Mouse (Mus musculus): ENCODE data around the gene Thsd7a. TPM values are rescaled to one million over a fixed set of nuclear protein-coding genes. Genes with fewer than 3 reads are reported as not detected.

Thsd7a gene
- polyA plus RNA-seq, 1 experiment from 2014 or later, result 2.7 TPM

DNA sequence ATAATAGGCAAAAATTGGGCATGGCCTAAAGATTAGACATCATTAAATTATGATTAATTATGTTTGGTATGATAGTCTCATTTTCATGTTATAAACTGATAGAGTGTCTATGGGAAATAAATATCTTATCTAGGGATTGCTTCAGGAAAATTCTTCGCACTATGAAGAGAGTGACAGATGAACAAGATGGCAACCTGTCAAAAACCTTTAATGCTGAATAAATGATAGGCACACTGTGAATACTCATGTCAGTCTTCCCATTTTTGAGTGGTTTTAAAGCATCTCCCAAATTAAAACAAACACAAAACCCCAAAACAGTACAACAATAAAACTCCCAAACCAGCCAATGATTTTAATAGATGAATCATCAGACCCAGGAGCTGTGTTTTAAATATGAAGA, 362.5 kb downstream of the Thsd7a start:
- POLR2A ChIA-PET, result no interaction called here
- ATAC-seq, result no peak
- DNase-seq (ENCODE audit: low read depth, low spot score), result no peak
- no peaks in the 10 kb centered on the region for H3K27me3 ChIP-seq
- in situ Hi-C loops (cut with MboI; ENCODE audit: low pct_unique_long_range_greater_than_20kb), result no loop called here
- CTCF ChIA-PET, result no interaction called here
- TF ChIP-seq CTCF (IDR thresholded peaks at IDR 0.05), result no peak

- ATAC-seq (no peak), DNase-seq (ENCODE audit: low read depth, low spot score) (no peak)
- in situ Hi-C loops (cut with MboI; ENCODE audit: low pct_unique_long_range_greater_than_20kb), result no loop called here
- POLR2A ChIA-PET, result interaction anchor here (0.7 kb wide), 1 partner anchor 636 kb away, joined by 3 read pairs; no protein-coding TSS in a partner anchor
- no peak for TF ChIP-seq CTCF (IDR thresholded peaks at IDR 0.05)
- no peaks in the 10 kb centered on the region for H3K27me3 ChIP-seq
- CTCF ChIA-PET, result no interaction called here
Observed at GRCm38 (mm10) chr6:12385591-12385990, 363.6 kb downstream of the Thsd7a start.

DNA sequence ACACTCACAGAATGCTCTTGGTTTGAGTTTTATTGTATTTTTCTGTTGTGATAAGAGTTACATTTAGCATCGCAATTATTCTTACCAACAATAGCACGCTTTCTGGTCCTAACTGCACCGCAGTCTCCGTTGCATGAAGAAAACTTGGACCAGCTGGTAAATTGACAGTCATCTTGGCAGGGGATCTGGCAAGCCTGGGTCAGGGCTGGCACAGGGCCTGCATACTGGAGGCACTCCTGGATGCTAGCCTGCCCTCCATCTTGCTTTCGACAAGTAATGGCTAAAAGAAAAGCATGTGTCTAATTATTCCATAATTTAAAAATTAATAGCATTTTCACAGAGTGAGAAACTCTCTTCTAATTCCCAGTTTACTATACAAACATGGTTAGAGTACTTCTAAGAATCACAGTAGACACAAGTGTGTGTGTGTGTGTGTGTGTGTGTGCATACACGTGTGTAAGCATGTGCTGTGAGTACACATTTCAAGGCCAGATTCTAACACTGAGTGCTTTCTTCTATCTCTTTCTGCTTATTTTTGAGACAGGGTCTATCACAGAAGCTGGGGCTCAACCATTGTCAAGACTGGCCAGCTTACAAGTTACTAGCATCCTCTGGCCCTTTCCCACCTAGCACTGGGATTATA, 368.0 kb downstream of the Thsd7a start:
- in situ Hi-C loops (cut with MboI; ENCODE audit: low pct_unique_long_range_greater_than_20kb), result no loop called here
- ChIA-PET POLR2A (no interaction called here), CTCF (no interaction called here)
- H3K27me3 ChIP-seq, result no peaks in the 10 kb centered on the region
- ATAC-seq (no peak), DNase-seq (ENCODE audit: low read depth, low spot score) (no peak)
- TF ChIP-seq CTCF (IDR thresholded peaks at IDR 0.05), result no peak

- TF ChIP-seq CTCF (IDR thresholded peaks at IDR 0.05), result no peak
- CTCF ChIA-PET, result no interaction called here
- in situ Hi-C loops (cut with MboI; ENCODE audit: low pct_unique_long_range_greater_than_20kb), result no loop called here
- no peak for DNase-seq (ENCODE audit: low read depth, low spot score)
- no peak for ATAC-seq
- no peaks in the 10 kb centered on the region for H3K27me3 ChIP-seq
- POLR2A ChIA-PET, result no interaction called here
Observed at GRCm38 (mm10) chr6:12380717-12381116, 368.5 kb downstream of the Thsd7a start.

- no peaks in the 10 kb centered on the region for H3K27me3 ChIP-seq
- in situ Hi-C loops (cut with MboI; ENCODE audit: low pct_unique_long_range_greater_than_20kb), result loop anchor here (10.0 kb wide), 1 partner anchor 676 kb away; no protein-coding TSS in a partner anchor
- ATAC-seq, result no peak
- no peak for DNase-seq (ENCODE audit: low read depth, low spot score)
- no peak for TF ChIP-seq CTCF (IDR thresholded peaks at IDR 0.05)
- ChIA-PET CTCF (interaction anchor here (1.1 kb wide), 1 partner anchor 890 kb away, joined by 3 read pairs; no protein-coding TSS in a partner anchor), POLR2A (no interaction called here)
Observed at GRCm38 (mm10) chr6:12358737-12359136, 390.5 kb downstream of the Thsd7a start.

DNA sequence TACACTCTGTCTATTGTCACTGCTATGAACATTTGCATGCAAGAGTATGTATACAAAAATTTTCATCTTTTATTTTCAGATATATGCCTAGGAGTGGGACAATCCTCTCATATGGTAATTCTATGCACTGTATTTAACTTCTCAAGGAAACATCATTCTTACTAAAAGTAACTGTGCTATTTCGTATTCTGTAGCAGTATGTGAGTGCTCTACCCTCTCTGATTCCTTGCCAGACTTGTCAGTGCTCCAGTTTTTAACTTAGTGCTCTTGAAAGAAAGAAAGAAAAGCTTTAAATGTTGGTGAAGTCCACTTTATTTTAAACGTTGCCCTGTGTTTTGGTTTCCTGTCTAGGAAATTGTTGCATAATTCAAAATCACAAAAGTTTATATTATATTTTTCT, 395.6 kb downstream of the Thsd7a start:
- in situ Hi-C loops (cut with MboI; ENCODE audit: low pct_unique_long_range_greater_than_20kb), result loop anchor here (5.0 to 10.0 kb wide), 2 partner anchors 681 to 799 kb away; no protein-coding TSS in a partner anchor
- DNase-seq (ENCODE audit: low read depth, low spot score), result no peak
- CTCF ChIA-PET, result no interaction called here
- H3K27me3 ChIP-seq, result no peaks in the 10 kb centered on the region
- POLR2A ChIA-PET, result no interaction called here
- TF ChIP-seq CTCF (IDR thresholded peaks at IDR 0.05), result no peak
- no peak for ATAC-seq

DNA sequence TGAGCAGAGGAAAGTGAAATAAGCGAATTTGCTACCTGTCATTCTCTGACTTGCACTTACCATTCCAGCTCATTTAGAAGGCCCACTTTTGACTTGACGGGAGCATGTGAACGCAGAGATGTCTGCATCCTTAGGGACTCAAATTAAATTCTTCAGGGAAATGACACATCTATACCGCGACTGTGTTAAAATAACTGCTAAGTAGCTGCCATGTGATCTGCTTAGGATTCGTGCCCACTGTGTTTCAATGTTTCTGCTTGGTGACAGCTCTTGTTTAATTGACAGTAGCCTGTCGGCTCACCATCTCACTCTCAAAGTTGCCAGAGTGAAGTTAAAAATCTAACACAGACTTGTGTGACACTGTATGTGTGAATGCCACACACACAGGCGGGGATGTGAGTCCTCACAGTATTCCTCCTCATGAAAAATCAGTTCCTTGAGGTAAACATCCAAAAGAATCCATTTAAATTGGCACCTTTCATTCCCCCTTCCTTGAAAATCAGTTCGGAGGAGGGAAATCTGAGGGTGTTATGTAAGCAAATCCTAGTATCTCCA, 397.0 kb downstream of the Thsd7a start:
- in situ Hi-C loops (cut with MboI; ENCODE audit: low pct_unique_long_range_greater_than_20kb), result loop anchor here (5.0 to 10.0 kb wide), 2 partner anchors 683 to 800 kb away; no protein-coding TSS in a partner anchor

DNA sequence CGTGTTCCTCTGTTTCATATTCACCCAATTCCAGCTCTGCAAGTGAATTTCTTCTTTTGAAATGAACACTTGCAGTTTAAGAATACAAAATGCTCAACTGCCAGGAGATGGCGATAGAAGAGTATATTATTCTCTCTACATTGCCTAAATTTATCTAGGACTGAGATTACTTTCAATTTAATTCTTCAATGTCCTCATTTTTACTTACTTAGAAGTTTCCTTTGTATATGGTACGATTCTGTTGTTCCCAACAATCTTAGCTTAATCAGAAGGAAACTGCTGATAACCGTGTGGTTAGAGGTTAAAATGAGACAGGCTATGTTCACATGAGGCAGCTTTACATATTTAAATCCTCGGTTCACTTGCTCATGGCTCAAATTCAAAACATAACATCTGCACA, 398.5 kb downstream of the Thsd7a start:
- ChIA-PET POLR2A (interaction anchor here (1.1 kb wide), 1 partner anchor 722 kb away, joined by 3 read pairs; no protein-coding TSS in a partner anchor), CTCF (interaction anchor here (1.6 kb wide), 1 partner anchor 680 kb away, joined by 7 read pairs; no protein-coding TSS in a partner anchor)
- H3K27me3 ChIP-seq, result no peaks in the 10 kb centered on the region
- DNase-seq (ENCODE audit: low read depth, low spot score) (no peak), ATAC-seq (no peak)
- TF ChIP-seq CTCF (IDR thresholded peaks at IDR 0.05), result peak; percentile 33
- in situ Hi-C loops (cut with MboI; ENCODE audit: low pct_unique_long_range_greater_than_20kb), result loop anchor here (5.0 to 10.0 kb wide), 2 partner anchors 684 to 802 kb away; no protein-coding TSS in a partner anchor

More for the DNA sequence above, 397.0 kb downstream of the Thsd7a start:
- ChIA-PET CTCF (interaction anchor here (1.6 kb wide), 1 partner anchor 679 kb away, joined by 7 read pairs; no protein-coding TSS in a partner anchor), POLR2A (no interaction called here)
- DNase-seq (ENCODE audit: low read depth, low spot score) (no peak), ATAC-seq (no peak)
- TF ChIP-seq CTCF (IDR thresholded peaks at IDR 0.05), result no peak
- no peaks in the 10 kb centered on the region for H3K27me3 ChIP-seq

GRCm38 (mm10) chr6:12349105-12349759, 400.0 kb downstream of the Thsd7a start:
- ChIA-PET POLR2A (no interaction called here), CTCF (no interaction called here)
- TF ChIP-seq CTCF (IDR thresholded peaks at IDR 0.05), result no peak
- in situ Hi-C loops (cut with MboI; ENCODE audit: low pct_unique_long_range_greater_than_20kb), result no loop called here
- ATAC-seq (no peak), DNase-seq (ENCODE audit: low read depth, low spot score) (no peak)
- H3K27me3 ChIP-seq, result no peaks in the 10 kb centered on the region

- ATAC-seq (no peak), DNase-seq (ENCODE audit: low read depth, low spot score) (no peak)
- TF ChIP-seq CTCF (IDR thresholded peaks at IDR 0.05), result no peak
- H3K27me3 ChIP-seq, result no peaks in the 10 kb centered on the region
- ChIA-PET POLR2A (no interaction called here), CTCF (no interaction called here)
- in situ Hi-C loops (cut with MboI; ENCODE audit: low pct_unique_long_range_greater_than_20kb), result no loop called here
Observed at GRCm38 (mm10) chr6:12348667-12349066, 400.5 kb downstream of the Thsd7a start.
